In the genomic region with DNA sequence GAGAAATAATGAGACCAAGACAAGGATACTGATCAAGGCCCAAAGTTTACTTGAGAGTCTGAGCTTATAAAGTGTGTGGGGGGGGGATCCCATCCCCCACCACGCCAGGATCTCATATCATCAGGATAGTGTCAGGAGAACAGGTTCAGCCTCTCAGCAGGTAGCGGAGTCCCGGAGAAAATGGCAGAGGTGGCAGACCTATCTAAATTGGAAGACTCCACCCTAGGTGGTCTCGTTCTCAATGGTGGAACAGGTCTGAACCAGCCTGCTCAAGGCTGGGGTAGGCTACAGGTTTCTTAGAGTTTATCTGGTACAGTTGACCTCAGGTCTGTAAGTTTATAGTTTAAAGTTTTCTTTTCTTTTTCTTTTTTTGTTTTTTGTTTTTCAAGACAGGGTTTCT, we compare ENCODE assay signal across 20 mouse cellular contexts. TPM values are rescaled to one million over a fixed set of nuclear protein-coding genes. Genes with fewer than 3 reads are reported as not detected.
"Had no signal": no experiment of that assay in that cellular context is flagged by ENCODE, and none has a peak within 500 bp of the region (broad histone marks: within the 10 kb centered on the region; RNA-seq: fewer than 3 reads in every experiment).

No protein-coding gene starts in this region.

- H3K27me3 ChIP-seq: lung, embryonic 15.5 days; midbrain, embryonic 13.5 days; midbrain, embryonic 15.5 days; neural tube, embryonic 12.5 days; stomach, embryonic 15.5 days had no signal

- ATAC-seq: lung, postnatal 0 days; midbrain, embryonic 13.5 days; midbrain, embryonic 15.5 days had no signal

- H3K9me3 ChIP-seq: lung, embryonic 15.5 days; midbrain, embryonic 13.5 days; midbrain, embryonic 15.5 days; neural tube, embryonic 12.5 days; stomach, embryonic 15.5 days had no signal

- H3K4me3 ChIP-seq: lung, embryonic 15.5 days; megakaryocyte, embryonic 14.5 days; midbrain, embryonic 13.5 days; midbrain, embryonic 15.5 days; neural tube, embryonic 12.5 days; stomach, embryonic 15.5 days had no signal

- DNase-seq: lung, adult 2 months; lung, postnatal 14 days; lung, postnatal 36 days; right cerebral cortex, postnatal 14 days; thymus, adult 2 months; thymus, postnatal 25 days; thymus, postnatal 4 days had no signal

- H3K9ac ChIP-seq: lung, embryonic 15.5 days; midbrain, embryonic 13.5 days; midbrain, embryonic 15.5 days; neural tube, embryonic 12.5 days; stomach, embryonic 15.5 days had no signal

- H3K36me3 ChIP-seq: lung, embryonic 15.5 days; midbrain, embryonic 13.5 days; midbrain, embryonic 15.5 days; neural tube, embryonic 12.5 days; stomach, embryonic 15.5 days had no signal

- H3K4me2 ChIP-seq: lung, embryonic 15.5 days; midbrain, embryonic 11.5 days; midbrain, embryonic 13.5 days; midbrain, embryonic 15.5 days; neural tube, embryonic 12.5 days; stomach, embryonic 15.5 days had no signal

- H3K4me1 ChIP-seq: lung, embryonic 15.5 days; midbrain, embryonic 13.5 days; midbrain, embryonic 15.5 days; neural tube, embryonic 12.5 days; stomach, embryonic 15.5 days had no signal

- H3K27ac ChIP-seq: lung, embryonic 15.5 days; macrophage; midbrain, embryonic 13.5 days; midbrain, embryonic 15.5 days; neural tube, embryonic 12.5 days; stomach, embryonic 15.5 days; stomach, postnatal 0 days had no signal

RNA-seq across cellular contexts. Expression of gene Dnase1, which starts 14.0 kb away (rescaled TPM):
- total RNA-seq: midbrain, postnatal 0 days; monocyte, adult 5-6 weeks had no signal
- polyA plus RNA-seq: macrophage; urinary bladder, adult 2 months had no signal
